Mouse (Mus musculus) heart, adult 2 months (tissue): ENCODE results near the gene Dach1.

Experiments
- CTCF ChIP-seq: fragments of 200-600 bp; IDR thresholded peaks from 2 replicates; pipeline ENCODE4 v1.8.1; 2022; ENCODE audit warnings: antibody characterized with exemption, mild to moderate bottlenecking, moderate library complexity
- EP300 ChIP-seq: fragments of 200-500 bp; IDR thresholded peaks from 2 replicates; pipeline ENCODE4 v1.6.1; 2011; ENCODE audit warnings: low read depth, low read length, control low read depth; ENCODE audit not compliant: insufficient read depth

DNA sequence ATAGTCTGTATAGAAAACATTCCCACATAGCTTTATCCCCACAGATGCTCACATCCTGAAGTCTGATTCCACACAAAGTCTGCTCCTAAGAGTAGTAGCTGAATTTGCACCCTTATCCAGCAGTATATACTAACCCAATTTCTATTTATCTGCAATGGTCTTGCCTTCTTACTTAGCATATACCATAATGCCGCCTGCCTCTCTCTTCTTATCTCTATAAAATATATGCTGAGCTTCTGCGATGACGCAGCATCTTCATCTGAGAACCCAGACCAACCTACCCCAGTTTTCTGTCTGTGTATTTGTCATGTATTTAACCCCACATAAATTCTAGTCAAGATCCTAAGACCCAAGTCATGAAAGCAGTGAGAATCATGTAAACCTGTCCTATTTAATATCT, 272.9 kb downstream of the Dach1 start:
- TF ChIP-seq CTCF (no peak), EP300 (no peak)
